Mouse (Mus musculus): ENCODE measurements around the gene Csnk2a1. TPM values are rescaled to one million over a fixed set of nuclear protein-coding genes. Genes with fewer than 3 reads are reported as not detected.

Gene Csnk2a1
- 36.7 TPM for polyA plus RNA-seq (2014; fragmentation: Illumina TruSeq; extraction: RNeasy Lipid Tissue Mini Kit (QIAGEN cat#74804); ENCODE audit: insufficient read depth, low read depth, low replicate concordance)

GRCm38 (mm10) chr2:152226248-152227050 is at the start of gene Csnk2a1:
TSS of gene Csnk2a1 (plus strand) at chr2:152226839.

GRCm38 (mm10) chr2:152293727-152294475 is 67.3 kb downstream of the Csnk2a1 start, which contains the start of gene Tbc1d20:
TSS of gene Tbc1d20 (plus strand) at chr2:152293828.

Other genes with a start within 250 kb of the Csnk2a1 start
- 24.8 TPM for gene Fam110a, start 246.6 kb upstream of the Csnk2a1 start, polyA plus RNA-seq (2014; fragmentation: Illumina TruSeq; extraction: RNeasy Lipid Tissue Mini Kit (QIAGEN cat#74804); ENCODE audit: insufficient read depth, low read depth, low replicate concordance)
- gene Slc52a3, start 230.3 kb upstream of the Csnk2a1 start, polyA plus RNA-seq (2014; fragmentation: Illumina TruSeq; extraction: RNeasy Lipid Tissue Mini Kit (QIAGEN cat#74804); ENCODE audit: insufficient read depth, low read depth, low replicate concordance) = 11.0 TPM
- gene Scrt2, start 145.3 kb upstream of the Csnk2a1 start, polyA plus RNA-seq (2014; fragmentation: Illumina TruSeq; extraction: RNeasy Lipid Tissue Mini Kit (QIAGEN cat#74804); ENCODE audit: insufficient read depth, low read depth, low replicate concordance) = not detected
- gene Srxn1, start 121.3 kb upstream of the Csnk2a1 start, polyA plus RNA-seq (2014; fragmentation: Illumina TruSeq; extraction: RNeasy Lipid Tissue Mini Kit (QIAGEN cat#74804); ENCODE audit: insufficient read depth, low read depth, low replicate concordance) = 13.4 TPM
- gene Tcf15, start 83.3 kb upstream of the Csnk2a1 start, polyA plus RNA-seq (2014; fragmentation: Illumina TruSeq; extraction: RNeasy Lipid Tissue Mini Kit (QIAGEN cat#74804); ENCODE audit: insufficient read depth, low read depth, low replicate concordance) = 0.76 TPM
- 38.9 TPM for gene Tbc1d20, start 67.0 kb downstream of the Csnk2a1 start, polyA plus RNA-seq (2014; fragmentation: Illumina TruSeq; extraction: RNeasy Lipid Tissue Mini Kit (QIAGEN cat#74804); ENCODE audit: insufficient read depth, low read depth, low replicate concordance)
- gene Rbck1, start 105.8 kb downstream of the Csnk2a1 start, polyA plus RNA-seq (2014; fragmentation: Illumina TruSeq; extraction: RNeasy Lipid Tissue Mini Kit (QIAGEN cat#74804); ENCODE audit: insufficient read depth, low read depth, low replicate concordance) = 61.4 TPM
- gene Trib3, start 117.2 kb downstream of the Csnk2a1 start, polyA plus RNA-seq (2014; fragmentation: Illumina TruSeq; extraction: RNeasy Lipid Tissue Mini Kit (QIAGEN cat#74804); ENCODE audit: insufficient read depth, low read depth, low replicate concordance) = 4.1 TPM
- gene Nrsn2, start 149.8 kb downstream of the Csnk2a1 start, polyA plus RNA-seq (2014; fragmentation: Illumina TruSeq; extraction: RNeasy Lipid Tissue Mini Kit (QIAGEN cat#74804); ENCODE audit: insufficient read depth, low read depth, low replicate concordance) = not detected
- 1.6 TPM for gene Sox12, start 171.2 kb downstream of the Csnk2a1 start, polyA plus RNA-seq (2014; fragmentation: Illumina TruSeq; extraction: RNeasy Lipid Tissue Mini Kit (QIAGEN cat#74804); ENCODE audit: insufficient read depth, low read depth, low replicate concordance)
- gene Zcchc3, start 188.2 kb downstream of the Csnk2a1 start, polyA plus RNA-seq (2014; fragmentation: Illumina TruSeq; extraction: RNeasy Lipid Tissue Mini Kit (QIAGEN cat#74804); ENCODE audit: insufficient read depth, low read depth, low replicate concordance) = 3.9 TPM
- 11.0 TPM for gene 6820408C15Rik, start 188.7 kb downstream of the Csnk2a1 start, polyA plus RNA-seq (2014; fragmentation: Illumina TruSeq; extraction: RNeasy Lipid Tissue Mini Kit (QIAGEN cat#74804); ENCODE audit: insufficient read depth, low read depth, low replicate concordance)
- gene Defb23, start 237.8 kb downstream of the Csnk2a1 start, polyA plus RNA-seq (2014; fragmentation: Illumina TruSeq; extraction: RNeasy Lipid Tissue Mini Kit (QIAGEN cat#74804); ENCODE audit: insufficient read depth, low read depth, low replicate concordance) = not detected